Mouse (Mus musculus): ENCODE results near the gene Cep295nl. TPM values are rescaled to one million over a fixed set of nuclear protein-coding genes. Genes with fewer than 3 reads are reported as not detected.

Cep295nl gene
- total and polyA plus RNA-seq, 2 experiments from 2014 or later = 0.16 to 0.22 TPM

DNA sequence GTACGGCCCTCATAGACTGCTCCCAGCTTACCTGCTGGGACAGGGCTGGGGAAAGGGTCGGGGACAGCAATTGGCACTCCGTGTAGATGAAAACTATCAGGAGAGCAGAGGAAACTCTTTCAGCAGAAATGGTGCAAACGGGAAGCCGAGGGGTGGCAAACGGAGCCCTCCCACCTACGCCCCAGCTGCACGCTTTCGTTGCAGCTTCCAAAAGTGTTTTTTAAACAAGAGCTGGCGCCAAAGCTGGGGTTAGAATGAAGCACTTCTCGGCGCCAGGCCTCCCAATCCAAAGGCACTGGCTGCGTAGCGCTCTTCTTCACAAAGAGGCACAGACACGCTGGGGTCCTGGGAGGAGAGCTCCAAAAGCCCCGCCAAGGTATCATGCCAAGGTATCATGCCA lies 11.5 kb downstream of the Cep295nl start:
- Histone ChIP-seq H3K27me3 (ENCODE audit: insufficient read depth, low read length) (no peaks in the 10 kb centered on the region), H3K4me3 (ENCODE audit: low read depth, low read length) (no peak overlapping the region), H3K4me1 (ENCODE audit: insufficient read depth, low read length) (peaks cover 4% of the 10 kb centered on the region), H3K9me3 (ENCODE audit: low read length) (no peaks in the 10 kb centered on the region), H3K36me3 (ENCODE audit: insufficient read depth, low read length) (no peaks in the 10 kb centered on the region), H3K4me2 (ENCODE audit: low read depth, low read length, poor library complexity, severe bottlenecking) (no peak overlapping the region), H3K27ac (ENCODE audit: low read depth, low read length) (no peak overlapping the region), H3K9ac (replicated peaks; ENCODE audit: low read length, poor library complexity, severe bottlenecking) (no peak overlapping the region)
- ATAC-seq (ENCODE audit: low FRiP score) (no peak), DNase-seq (ENCODE audit: low spot score) (no peak)
- no peak for TF ChIP-seq CTCF (IDR thresholded peaks at IDR 0.05)
- 94% methylated on average over 16 of the region's 16 CpGs for WGBS

DNA sequence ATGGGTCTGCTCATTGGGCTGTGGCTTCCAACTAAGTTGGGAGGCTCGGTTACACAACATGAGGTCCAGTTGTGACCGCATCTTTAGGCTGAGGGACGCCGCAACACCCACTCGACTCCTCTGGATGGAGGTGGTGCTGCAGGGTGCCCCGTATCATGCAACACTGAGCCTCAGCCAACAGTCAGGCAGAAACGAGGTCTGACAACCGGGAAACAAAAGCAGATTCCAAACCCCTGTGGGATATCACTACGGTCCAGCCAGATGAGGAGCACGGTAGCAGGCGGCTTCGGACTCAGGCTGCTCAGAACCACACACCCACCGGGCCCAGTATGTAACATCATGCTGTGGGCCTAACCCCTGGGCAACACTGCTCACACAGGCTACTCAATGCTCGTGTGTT lies 11.9 kb downstream of the Cep295nl start:
- Histone ChIP-seq H3K9me3 (ENCODE audit: low read length) (no peaks in the 10 kb centered on the region), H3K4me2 (ENCODE audit: low read depth, low read length, poor library complexity, severe bottlenecking) (no peak overlapping the region), H3K4me3 (ENCODE audit: low read depth, low read length) (no peak overlapping the region), H3K36me3 (ENCODE audit: insufficient read depth, low read length) (no peaks in the 10 kb centered on the region), H3K27ac (ENCODE audit: low read depth, low read length) (no peak overlapping the region), H3K9ac (replicated peaks; ENCODE audit: low read length, poor library complexity, severe bottlenecking) (no peak overlapping the region), H3K4me1 (ENCODE audit: insufficient read depth, low read length) (peaks cover 4% of the 10 kb centered on the region), H3K27me3 (ENCODE audit: insufficient read depth, low read length) (no peaks in the 10 kb centered on the region)
- no peak for ATAC-seq (ENCODE audit: low FRiP score)
- 91% methylated on average over 14 of the region's 14 CpGs for WGBS
- no peak for TF ChIP-seq CTCF (IDR thresholded peaks at IDR 0.05)
- DNase-seq (ENCODE audit: low spot score) = no peak

DNA sequence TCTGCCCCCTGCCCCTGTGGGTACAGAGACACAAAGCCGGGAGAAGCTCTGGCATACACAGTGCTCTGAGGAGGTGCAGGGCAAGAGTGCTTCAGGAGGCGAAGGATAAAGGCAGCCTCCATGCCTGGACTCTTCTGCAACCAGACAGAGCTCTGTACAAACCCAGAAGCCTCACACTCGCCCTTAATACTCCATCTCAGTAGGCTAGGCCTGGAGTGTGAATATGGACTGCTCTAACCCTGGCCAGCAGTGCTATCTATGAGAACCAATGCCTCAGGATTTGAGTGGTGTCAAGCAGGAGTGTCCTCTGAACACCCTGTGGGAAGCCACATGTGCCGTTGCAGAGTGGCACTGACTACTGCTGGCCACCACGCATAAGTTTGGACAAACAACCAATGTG lies 13.4 kb downstream of the Cep295nl start:
- no peak overlapping the region for H3K9ac ChIP-seq (replicated peaks; ENCODE audit: low read length, poor library complexity, severe bottlenecking)
- 95% methylated on average over 5 of the region's 5 CpGs for WGBS
- no peak for TF ChIP-seq CTCF (IDR thresholded peaks at IDR 0.05)

DNA sequence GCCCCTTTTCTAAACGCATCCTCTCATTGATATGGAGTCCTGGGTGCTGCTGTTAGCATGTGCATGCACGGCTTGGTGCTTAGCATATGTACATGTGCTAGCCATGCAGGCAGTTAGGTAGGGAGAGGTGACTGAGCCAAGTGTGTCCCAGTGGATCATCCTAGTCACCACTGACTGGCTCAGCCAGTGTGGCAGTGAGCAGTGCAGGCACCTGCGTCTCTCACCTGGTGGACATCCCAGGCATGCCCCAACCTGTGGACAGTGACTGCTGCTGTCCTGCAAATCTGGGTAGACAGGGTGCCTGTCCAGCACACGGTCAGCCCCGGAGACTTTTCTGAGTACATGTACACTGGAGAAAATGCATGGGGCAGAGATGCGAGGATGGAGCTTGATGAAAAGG lies 13.8 kb downstream of the Cep295nl start:
- Histone ChIP-seq H3K4me3 (ENCODE audit: low read depth, low read length) (no peak overlapping the region), H3K9me3 (ENCODE audit: low read length) (no peaks in the 10 kb centered on the region), H3K4me2 (ENCODE audit: low read depth, low read length, poor library complexity, severe bottlenecking) (no peak overlapping the region), H3K4me1 (ENCODE audit: insufficient read depth, low read length) (peaks cover 4% of the 10 kb centered on the region), H3K9ac (replicated peaks; ENCODE audit: low read length, poor library complexity, severe bottlenecking) (no peak overlapping the region), H3K36me3 (ENCODE audit: insufficient read depth, low read length) (no peaks in the 10 kb centered on the region), H3K27me3 (ENCODE audit: insufficient read depth, low read length) (no peaks in the 10 kb centered on the region), H3K27ac (ENCODE audit: low read depth, low read length) (no peak overlapping the region; the same call in 1 of the 2 replicates)
- no peak for TF ChIP-seq CTCF (IDR thresholded peaks at IDR 0.05)
- WGBS = 98% methylated on average over 6 of the region's 6 CpGs
- ATAC-seq (ENCODE audit: low FRiP score) (no peak), DNase-seq (ENCODE audit: low spot score) (no peak)

More for the DNA sequence above, 13.4 kb downstream of the Cep295nl start:
- DNase-seq (ENCODE audit: low spot score) (no peak), ATAC-seq (ENCODE audit: low FRiP score) (no peak)
- H3K4me2 ChIP-seq (ENCODE audit: low read depth, low read length, poor library complexity, severe bottlenecking) = no peak overlapping the region
- H3K4me1 ChIP-seq (ENCODE audit: insufficient read depth, low read length) = peaks cover 4% of the 10 kb centered on the region
- no peak overlapping the region for H3K27ac ChIP-seq (ENCODE audit: low read depth, low read length)
- H3K9me3 ChIP-seq (ENCODE audit: low read length) = no peaks in the 10 kb centered on the region
- no peak overlapping the region for H3K4me3 ChIP-seq (ENCODE audit: low read depth, low read length)
- no peaks in the 10 kb centered on the region for H3K36me3 ChIP-seq (ENCODE audit: insufficient read depth, low read length)
- no peaks in the 10 kb centered on the region for H3K27me3 ChIP-seq (ENCODE audit: insufficient read depth, low read length)

DNA sequence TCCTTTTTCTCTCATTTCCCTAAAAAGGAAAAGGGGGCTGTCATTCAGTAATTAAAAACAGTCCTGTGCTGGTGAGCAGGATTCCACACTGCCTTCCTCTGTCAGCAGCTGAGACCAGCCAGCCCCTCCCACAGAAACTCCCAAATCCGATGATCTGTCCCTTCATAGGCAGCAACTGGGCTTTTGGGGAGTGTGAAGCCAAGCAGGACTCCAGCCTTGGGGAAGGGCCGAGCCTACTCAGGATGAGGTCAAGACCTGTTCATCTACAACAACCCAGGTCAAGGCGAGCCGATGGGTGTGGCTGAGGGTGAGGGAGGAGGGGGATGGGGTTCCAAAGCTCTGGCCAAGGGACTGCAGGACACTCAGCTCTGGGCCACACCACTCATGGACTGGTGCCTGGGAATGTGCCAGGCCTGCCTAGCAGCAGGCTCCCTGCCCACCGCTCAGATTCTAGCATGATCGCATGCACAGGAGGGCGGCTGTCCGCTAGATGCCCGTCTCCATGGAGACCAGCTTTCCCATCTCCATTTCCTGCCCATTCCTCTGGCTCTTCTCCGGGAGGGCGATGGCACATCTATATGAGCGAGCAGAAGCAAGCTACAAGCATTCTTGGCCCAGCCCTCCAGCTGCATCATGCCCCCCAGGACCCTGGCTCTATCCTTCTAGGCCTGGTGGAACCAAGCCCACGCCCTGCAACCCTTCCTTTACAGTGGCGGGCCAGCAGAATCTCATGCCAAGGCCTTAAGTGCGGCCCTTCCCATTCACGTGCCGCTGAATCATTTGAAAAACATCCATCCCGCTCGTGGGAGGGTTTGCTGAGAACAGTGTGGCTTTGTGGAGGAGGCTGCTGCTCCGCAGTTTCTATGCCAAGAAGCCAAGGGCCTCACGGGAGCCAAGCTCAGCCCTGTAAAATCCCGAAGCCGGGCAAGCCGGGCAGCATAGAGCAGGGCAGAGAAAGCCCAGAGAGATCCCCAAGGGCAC lies 15.0 kb downstream of the Cep295nl start:
- no peak overlapping the region for H3K4me3 ChIP-seq (ENCODE audit: low read depth, low read length)
- no peaks in the 10 kb centered on the region for H3K9me3 ChIP-seq (ENCODE audit: low read length)
- H3K36me3 ChIP-seq (ENCODE audit: insufficient read depth, low read length) = no peaks in the 10 kb centered on the region
- no peak for TF ChIP-seq CTCF (IDR thresholded peaks at IDR 0.05)
- peak overlapping the region; percentile 84 for H3K27ac ChIP-seq (ENCODE audit: low read depth, low read length)
- peaks cover 5% of the 10 kb centered on the region for H3K4me1 ChIP-seq (ENCODE audit: insufficient read depth, low read length)
- 0 out of 2 replicates have a peak overlapping the region, but pooled peaks have one; percentile 13 for H3K9ac ChIP-seq (replicated peaks; ENCODE audit: low read length, poor library complexity, severe bottlenecking)
- DNase-seq (ENCODE audit: low spot score) (peak; percentile 96), ATAC-seq (ENCODE audit: low FRiP score) (peak; percentile 82)
- no peaks in the 10 kb centered on the region for H3K27me3 ChIP-seq (ENCODE audit: insufficient read depth, low read length)
- H3K4me2 ChIP-seq (ENCODE audit: low read depth, low read length, poor library complexity, severe bottlenecking) = peak overlapping the region; percentile 20; the same call in 1 of the 2 replicates
- WGBS = 56% methylated on average over 24 of the region's 24 CpGs

DNA sequence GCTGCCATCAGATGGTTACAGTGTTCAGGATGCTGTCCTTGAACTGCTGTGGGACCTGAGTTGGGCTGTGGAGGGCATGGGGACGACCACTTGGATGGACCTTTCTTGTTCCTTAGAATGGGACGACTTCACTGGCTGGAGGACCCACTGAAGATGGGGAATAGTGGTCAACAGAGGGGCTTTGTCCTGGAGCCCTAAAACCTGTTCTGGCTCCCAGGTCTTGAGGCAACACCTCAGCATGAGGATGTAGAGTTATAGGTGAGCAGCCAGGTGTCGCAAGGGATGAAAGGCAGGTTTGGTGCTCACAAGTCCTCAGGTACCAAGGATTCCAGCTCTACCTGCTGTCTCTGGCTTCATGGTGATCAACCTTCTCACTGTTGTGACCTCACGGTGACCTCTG lies 15.8 kb downstream of the Cep295nl start:
- no peak overlapping the region for H3K9ac ChIP-seq (replicated peaks; ENCODE audit: low read length, poor library complexity, severe bottlenecking)
- peaks cover 11% of the 10 kb centered on the region for H3K4me1 ChIP-seq (ENCODE audit: insufficient read depth, low read length)
- 90% methylated on average over 4 of the region's 4 CpGs for WGBS
- DNase-seq (ENCODE audit: low spot score) (no peak), ATAC-seq (ENCODE audit: low FRiP score) (no peak)
- no peaks in the 10 kb centered on the region for H3K9me3 ChIP-seq (ENCODE audit: low read length)
- H3K36me3 ChIP-seq (ENCODE audit: insufficient read depth, low read length) = no peaks in the 10 kb centered on the region
- H3K4me3 ChIP-seq (ENCODE audit: low read depth, low read length) = no peak overlapping the region
- no peak for TF ChIP-seq CTCF (IDR thresholded peaks at IDR 0.05)
- H3K27ac ChIP-seq (ENCODE audit: low read depth, low read length) = 0 out of 2 replicates have a peak overlapping the region, but pooled peaks have one; percentile 32
- H3K4me2 ChIP-seq (ENCODE audit: low read depth, low read length, poor library complexity, severe bottlenecking) = no peak overlapping the region
- H3K27me3 ChIP-seq (ENCODE audit: insufficient read depth, low read length) = no peaks in the 10 kb centered on the region

Data from midbrain, postnatal 0 days (tissue).